Mouse (Mus musculus) E14TG2a.4 (cell line): ENCODE measurements around the gene Ctns.

Experiments
- CTCF ChIP-seq: conservative IDR thresholded peaks from 2 replicates; pipeline ENCODE4 v1.5.1; 2014; ENCODE audit warnings: low read length
- NANOG ChIP-seq: IDR thresholded peaks from 2 replicates; pipeline ENCODE4 v1.6.1; 2014; ENCODE audit warnings: borderline replicate concordance, low read length, mixed read lengths
- POU5F1 ChIP-seq: IDR thresholded peaks from 2 replicates; pipeline ENCODE4 v1.6.1; 2014; ENCODE audit warnings: low read length, borderline replicate concordance

GRCm38 (mm10) chr11:73199879-73200278 is 1.0 kb upstream of the Ctns start:
- no peak for TF ChIP-seq CTCF
- no peak for TF ChIP-seq POU5F1
- TF ChIP-seq NANOG = no peak
